Mouse (Mus musculus): Measurements from ENCODE around the gene Eif4e2. TPM values are rescaled to one million over a fixed set of nuclear protein-coding genes. Genes with fewer than 3 reads are reported as not detected.
A peak's percentile ranks its signal among the peaks of the same experiment; 100 is the strongest.

Eif4e2 gene
- polyA plus RNA-seq, 1 experiment: 56.2 TPM

DNA sequence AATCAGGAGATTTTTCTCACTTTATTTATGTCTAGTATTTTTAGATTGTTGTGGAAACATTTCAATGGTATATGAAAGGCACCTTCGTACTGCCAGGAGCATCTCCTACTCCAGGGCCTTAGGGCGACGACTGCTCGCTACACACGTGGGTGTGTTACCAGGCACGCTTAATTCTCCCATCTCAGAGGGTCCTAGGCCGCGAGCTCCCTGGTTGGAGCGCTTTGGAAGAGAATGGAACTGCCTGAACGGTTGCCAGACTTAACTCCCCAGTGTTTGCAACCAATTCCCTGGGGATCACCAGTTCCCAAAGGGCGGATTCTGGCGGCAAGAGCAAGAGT, 50.1 kb downstream of the Eif4e2 start:
- no peaks in the 10 kb centered on the region; the same call in 1 of the 2 replicates for H3K4me1 ChIP-seq (ENCODE audit: control insufficient read depth, insufficient read depth, low read length)
- TF ChIP-seq POLR2A (IDR thresholded peaks at IDR 0.05; ENCODE audit: borderline replicate concordance, insufficient read depth, low read length) (no peak), CTCF (IDR thresholded peaks at IDR 0.05; ENCODE audit: borderline replicate concordance, insufficient read depth, low read depth, low read length) (no peak)
- H3K4me3 ChIP-seq (replicated peaks; ENCODE audit: insufficient read depth, low read depth, low read length): peak overlapping the region; percentile 47
- H3K27ac ChIP-seq (ENCODE audit: insufficient read depth, low read length): no peak overlapping the region
- 20% methylated on average over 12 of the region's 12 CpGs for WGBS
- no peaks in the 10 kb centered on the region; the same call in 1 of the 2 replicates for H3K27me3 ChIP-seq (ENCODE audit: control insufficient read depth, insufficient read depth, low read length)
- DNase-seq: no peak

GRCm38 (mm10) chr1:87264134-87265006, 50.7 kb downstream of the Eif4e2 start, which contains the start of gene Efhd1:
Gene Efhd1 (plus strand): TSS chr1:87264363.
- TF ChIP-seq CTCF (IDR thresholded peaks at IDR 0.05; ENCODE audit: borderline replicate concordance, insufficient read depth, low read depth, low read length) (no peak), POLR2A (IDR thresholded peaks at IDR 0.05; ENCODE audit: borderline replicate concordance, insufficient read depth, low read length) (no peak)
- WGBS: under 1% methylated on average over 70 of the region's 70 CpGs
- H3K27me3 ChIP-seq (ENCODE audit: control insufficient read depth, insufficient read depth, low read length): no peaks in the 10 kb centered on the region; the same call in 1 of the 2 replicates
- no peak within 1 kb of the TSS for H3K27ac ChIP-seq (ENCODE audit: insufficient read depth, low read length)
- DNase-seq: peak; percentile 14 to 28
- H3K4me3 ChIP-seq (replicated peaks; ENCODE audit: insufficient read depth, low read depth, low read length): peak within 1 kb of the TSS; percentile 47
- H3K4me1 ChIP-seq (ENCODE audit: control insufficient read depth, insufficient read depth, low read length): no peaks in the 10 kb centered on the region; the same call in 1 of the 2 replicates

GRCm38 (mm10) chr1:87265200-87265599, 51.5 kb downstream of the Eif4e2 start:
- TF ChIP-seq CTCF (IDR thresholded peaks at IDR 0.05; ENCODE audit: borderline replicate concordance, insufficient read depth, low read depth, low read length) (no peak), POLR2A (IDR thresholded peaks at IDR 0.05; ENCODE audit: borderline replicate concordance, insufficient read depth, low read length) (no peak)
- WGBS: 6% methylated on average over 13 of the region's 13 CpGs
- H3K4me1 ChIP-seq (ENCODE audit: control insufficient read depth, insufficient read depth, low read length): no peaks in the 10 kb centered on the region; the same call in 1 of the 2 replicates
- no peak overlapping the region for H3K27ac ChIP-seq (ENCODE audit: insufficient read depth, low read length)
- peak overlapping the region; percentile 19 for H3K4me3 ChIP-seq (replicated peaks; ENCODE audit: insufficient read depth, low read depth, low read length)
- DNase-seq: no peak
- H3K27me3 ChIP-seq (ENCODE audit: control insufficient read depth, insufficient read depth, low read length): no peaks in the 10 kb centered on the region; the same call in 1 of the 2 replicates

- TF ChIP-seq POLR2A (IDR thresholded peaks at IDR 0.05; ENCODE audit: borderline replicate concordance, insufficient read depth, low read length) (no peak), CTCF (IDR thresholded peaks at IDR 0.05; ENCODE audit: borderline replicate concordance, insufficient read depth, low read depth, low read length) (no peak)
- H3K4me1 ChIP-seq (ENCODE audit: control insufficient read depth, insufficient read depth, low read length): no peaks in the 10 kb centered on the region; the same call in 1 of the 2 replicates
- no peak for DNase-seq
- H3K4me3 ChIP-seq (replicated peaks; ENCODE audit: insufficient read depth, low read depth, low read length): no peak overlapping the region
- WGBS: 48% methylated on average over 8 of the region's 8 CpGs
- no peaks in the 10 kb centered on the region; the same call in 1 of the 2 replicates for H3K27me3 ChIP-seq (ENCODE audit: control insufficient read depth, insufficient read depth, low read length)
- H3K27ac ChIP-seq (ENCODE audit: insufficient read depth, low read length): no peak overlapping the region
Observed at GRCm38 (mm10) chr1:87266296-87267090, 52.8 kb downstream of the Eif4e2 start.

- DNase-seq: no peak
- WGBS: 49% methylated on average over 3 of the region's 3 CpGs
- H3K27ac ChIP-seq (ENCODE audit: insufficient read depth, low read length): no peak overlapping the region
Observed at GRCm38 (mm10) chr1:87270204-87270603, 56.5 kb downstream of the Eif4e2 start.

GRCm38 (mm10) chr1:87270641-87271467, 57.1 kb downstream of the Eif4e2 start:
- H3K4me1 ChIP-seq (ENCODE audit: control insufficient read depth, insufficient read depth, low read length): peaks cover 11% of the 10 kb centered on the region
- no peak overlapping the region for H3K27ac ChIP-seq (ENCODE audit: insufficient read depth, low read length)
- DNase-seq: peak in 1 of 2 experiments; percentile 26
- 54% methylated on average over 20 of the region's 20 CpGs for WGBS
- H3K27me3 ChIP-seq (ENCODE audit: control insufficient read depth, insufficient read depth, low read length): no peaks in the 10 kb centered on the region; the same call in 1 of the 2 replicates
- TF ChIP-seq POLR2A (IDR thresholded peaks at IDR 0.05; ENCODE audit: borderline replicate concordance, insufficient read depth, low read length): no peak
- TF ChIP-seq CTCF (IDR thresholded peaks at IDR 0.05; ENCODE audit: borderline replicate concordance, insufficient read depth, low read depth, low read length): no peak
- no peak overlapping the region for H3K4me3 ChIP-seq (replicated peaks; ENCODE audit: insufficient read depth, low read depth, low read length)

More at GRCm38 (mm10) chr1:87270204-87270603, 56.5 kb downstream of the Eif4e2 start:
- H3K27me3 ChIP-seq (ENCODE audit: control insufficient read depth, insufficient read depth, low read length): no peaks in the 10 kb centered on the region; the same call in 1 of the 2 replicates
- peaks cover 11% of the 10 kb centered on the region for H3K4me1 ChIP-seq (ENCODE audit: control insufficient read depth, insufficient read depth, low read length)
- no peak for TF ChIP-seq CTCF (IDR thresholded peaks at IDR 0.05; ENCODE audit: borderline replicate concordance, insufficient read depth, low read depth, low read length)
- TF ChIP-seq POLR2A (IDR thresholded peaks at IDR 0.05; ENCODE audit: borderline replicate concordance, insufficient read depth, low read length): no peak
- H3K4me3 ChIP-seq (replicated peaks; ENCODE audit: insufficient read depth, low read depth, low read length): no peak overlapping the region

DNA sequence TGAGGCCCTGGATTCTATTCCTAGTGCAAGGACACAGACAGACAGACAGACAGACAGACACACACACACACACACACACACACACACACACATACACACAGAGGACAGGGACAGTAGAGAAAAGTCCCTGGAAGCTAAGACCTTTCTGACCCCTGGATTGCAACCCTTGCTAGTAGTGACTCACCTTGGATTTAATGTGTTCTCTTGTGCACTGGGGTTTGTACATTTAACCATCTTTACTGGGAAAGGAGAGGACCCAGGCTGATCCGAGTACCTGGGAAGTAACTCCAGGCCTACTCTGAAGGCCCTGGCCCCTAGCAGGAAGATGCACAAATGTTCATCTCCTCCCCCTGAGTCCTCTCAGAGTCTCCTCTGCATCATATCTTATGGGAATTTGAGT, 57.9 kb downstream of the Eif4e2 start:
- no peak for DNase-seq
- WGBS: 94% methylated on average over 1 of the region's 1 CpGs
- Histone ChIP-seq H3K27ac (ENCODE audit: insufficient read depth, low read length) (no peak overlapping the region), H3K27me3 (ENCODE audit: control insufficient read depth, insufficient read depth, low read length) (no peaks in the 10 kb centered on the region), H3K4me3 (replicated peaks; ENCODE audit: insufficient read depth, low read depth, low read length) (no peak overlapping the region), H3K4me1 (ENCODE audit: control insufficient read depth, insufficient read depth, low read length) (peaks cover 11% of the 10 kb centered on the region)
- TF ChIP-seq CTCF (IDR thresholded peaks at IDR 0.05; ENCODE audit: borderline replicate concordance, insufficient read depth, low read depth, low read length) (no peak), POLR2A (IDR thresholded peaks at IDR 0.05; ENCODE audit: borderline replicate concordance, insufficient read depth, low read length) (no peak)
